Mouse (Mus musculus) liver, adult 2 months (tissue): Measurements from ENCODE around the gene Ndufaf3. TPM values are rescaled to one million over a fixed set of nuclear protein-coding genes. Genes with fewer than 3 reads are reported as not detected.
A peak's percentile ranks its signal among the peaks of the same experiment; 100 is the strongest.

Source experiments
- DNase-seq: peaks from one replicate; pipeline ENCODE4 v3.0.0-alpha.2; 2011; ENCODE audit warnings: low read depth, low spot score; ENCODE audit errors: extremely low read depth
- H3K27ac ChIP-seq: fragments of 200-500 bp; replicated peaks from 2 replicates; pipeline ENCODE4 v1.5.1; 2012; ENCODE audit warnings: low read depth, mild to moderate bottlenecking, control low read depth, inconsistent platforms, low read length; ENCODE audit not compliant: insufficient read depth
- H3K27me3 ChIP-seq: fragments of 200-500 bp; 2 replicates; pipeline ENCODE4 v1.6.1; 2012; ENCODE audit warnings: mild to moderate bottlenecking, moderate library complexity, low read length, inconsistent platforms; ENCODE audit not compliant: control insufficient read depth, insufficient read depth
- H3K36me3 ChIP-seq: fragments of 200-500 bp; 2 replicates; pipeline ENCODE4 v1.6.1; 2012; ENCODE audit warnings: low read length, inconsistent platforms; ENCODE audit not compliant: control insufficient read depth, insufficient read depth
- H3K4me1 ChIP-seq: fragments of 200-500 bp; 2 replicates; pipeline ENCODE4 v1.6.1; 2011; ENCODE audit warnings: low read length; ENCODE audit not compliant: control insufficient read depth, insufficient read depth
- H3K4me3 ChIP-seq: fragments of 200-500 bp; 2 replicates; pipeline ENCODE4 v1.5.1; 2011; ENCODE audit warnings: low read depth, mild to moderate bottlenecking, control low read depth, low read length, moderate library complexity; ENCODE audit not compliant: insufficient read depth
- H3K79me2 ChIP-seq: fragments of 200-500 bp; 2 replicates; pipeline ENCODE4 v1.6.1; 2012; ENCODE audit warnings: inconsistent platforms, mild to moderate bottlenecking, low read length, moderate library complexity; ENCODE audit not compliant: control insufficient read depth, insufficient read depth
- H3K9ac ChIP-seq: fragments of 200-500 bp; 2 replicates; pipeline ENCODE4 v1.6.1; 2012; ENCODE audit warnings: low read depth, mild to moderate bottlenecking, control low read depth, inconsistent platforms, low read length
- CTCF ChIP-seq: fragments of 200-500 bp; IDR thresholded peaks from 2 replicates; pipeline ENCODE4 v1.5.1; 2011; ENCODE audit warnings: low read depth, low read length, control low read depth
- POLR2A ChIP-seq: fragments of 200-500 bp; IDR thresholded peaks from 2 replicates; pipeline ENCODE4 v1.6.1; 2011; ENCODE audit warnings: low read length, control low read depth; ENCODE audit not compliant: insufficient read depth; ENCODE audit errors: extremely low read depth
- WGBS: fragments of 180-500 bp; shearing (Covaris S2); methylation state at CpG from one replicate; pipeline ENCODE4 v1.1.7; 2018; 5-methylcytosine and 5-hydroxymethylcytosine counted together
- polyA plus RNA-seq: library from polyadenylated mRNA; depleted of rRNA; stranded (reverse); fragments of >200 nt; gene quantifications from 2 replicates; pipeline ENCODE4 v1.2.3, GENCODE M21; 2012
- total RNA-seq: library from RNA; depleted of rRNA; stranded (reverse); fragments of >200 nt; gene quantifications from 2 replicates; pipeline ENCODE4 v1.2.3, GENCODE M21; 2014

Ndufaf3 gene
- total and polyA plus RNA-seq, 2 experiments: 13.4 to 31.3 TPM

GRCm38 (mm10) chr9:108531496-108531895 lies 35.7 kb downstream of the Ndufaf3 start:
- peaks cover 55% of the 10 kb centered on the region for H3K36me3 ChIP-seq
- H3K4me3 ChIP-seq: no peak overlapping the region
- no peak overlapping the region for H3K9ac ChIP-seq
- WGBS: 92% methylated on average over 1 of the region's 1 CpGs
- no peak overlapping the region for H3K27ac ChIP-seq
- TF ChIP-seq POLR2A (no peak), CTCF (no peak)
- no peak for DNase-seq
- H3K79me2 ChIP-seq: peaks cover 7% of the 10 kb centered on the region; the same call in 1 of the 2 replicates
- no peaks in the 10 kb centered on the region; the same call in 1 of the 2 replicates for H3K4me1 ChIP-seq
- H3K27me3 ChIP-seq: no peaks in the 10 kb centered on the region

- H3K4me3 ChIP-seq: no peak overlapping the region
- H3K36me3 ChIP-seq: peaks cover 52% of the 10 kb centered on the region
- H3K9ac ChIP-seq: no peak overlapping the region
- WGBS: 77% methylated on average over 1 of the region's 1 CpGs
- TF ChIP-seq CTCF (no peak), POLR2A (no peak)
- H3K27ac ChIP-seq: no peak overlapping the region
- DNase-seq: no peak
- peaks cover 8% of the 10 kb centered on the region; the same call in 1 of the 2 replicates for H3K79me2 ChIP-seq
- no peaks in the 10 kb centered on the region for H3K27me3 ChIP-seq
- no peaks in the 10 kb centered on the region; the same call in 1 of the 2 replicates for H3K4me1 ChIP-seq
Observed at GRCm38 (mm10) chr9:108530954-108531353, 36.3 kb downstream of the Ndufaf3 start.

DNA sequence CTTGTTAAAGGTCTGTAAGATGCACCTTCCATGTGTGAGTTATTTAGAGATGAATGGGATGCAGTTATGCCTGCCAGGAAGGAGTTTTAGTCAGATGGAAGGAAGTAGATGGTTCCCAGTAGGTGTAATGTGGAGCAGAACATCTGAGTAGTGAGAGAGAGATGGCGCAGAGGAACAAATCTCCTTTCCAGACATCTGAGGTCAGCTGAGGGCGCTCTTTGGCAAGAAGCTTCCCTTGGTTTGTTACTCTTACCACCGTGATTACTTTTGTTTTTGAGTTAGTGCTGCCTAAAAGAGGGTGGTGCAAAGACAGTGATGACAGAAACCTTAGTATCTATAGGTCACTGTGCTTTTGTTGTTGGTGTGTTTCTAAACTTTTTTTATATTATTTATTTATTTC lies 41.8 kb downstream of the Ndufaf3 start:
- TF ChIP-seq POLR2A (no peak), CTCF (no peak)
- Histone ChIP-seq H3K79me2 (peaks cover 22% of the 10 kb centered on the region; the same call in 1 of the 2 replicates), H3K36me3 (peaks cover 26% of the 10 kb centered on the region), H3K4me3 (no peak overlapping the region), H3K4me1 (peaks cover 4% of the 10 kb centered on the region; the same call in 1 of the 2 replicates), H3K27me3 (no peaks in the 10 kb centered on the region), H3K27ac (no peak overlapping the region), H3K9ac (no peak overlapping the region)
- DNase-seq: no peak
- 45% methylated on average over 3 of the region's 3 CpGs for WGBS

DNA sequence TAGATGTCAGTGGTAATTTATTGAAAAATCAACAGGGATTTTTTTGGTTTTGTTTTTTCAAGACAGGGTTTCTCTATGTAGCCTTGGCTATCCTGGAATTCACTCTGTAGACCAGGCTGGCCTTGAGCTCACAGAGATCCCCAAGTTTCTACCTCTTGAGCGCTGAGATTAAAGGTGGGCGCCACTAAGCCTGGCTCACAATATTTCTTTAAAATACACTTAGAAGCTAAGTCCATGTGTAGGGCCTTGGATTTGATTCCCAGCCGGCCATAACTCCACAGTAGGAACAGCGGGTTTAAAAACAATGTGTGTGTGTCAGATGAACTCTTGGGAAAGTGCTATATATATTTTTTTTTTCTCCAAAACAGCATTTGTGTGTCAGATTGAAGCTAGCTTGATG lies 43.9 kb downstream of the Ndufaf3 start:
- TF ChIP-seq POLR2A: no peak
- TF ChIP-seq CTCF: no peak
- H3K79me2 ChIP-seq: peaks cover 29% of the 10 kb centered on the region; the same call in 1 of the 2 replicates
- H3K4me3 ChIP-seq: no peak overlapping the region
- H3K27me3 ChIP-seq: no peaks in the 10 kb centered on the region
- no peak overlapping the region for H3K27ac ChIP-seq
- H3K9ac ChIP-seq: no peak overlapping the region
- 99% methylated on average over 4 of the region's 4 CpGs for WGBS
- no peak for DNase-seq
- peaks cover 9% of the 10 kb centered on the region for H3K36me3 ChIP-seq
- peaks cover 7% of the 10 kb centered on the region; the same call in 1 of the 2 replicates for H3K4me1 ChIP-seq

DNA sequence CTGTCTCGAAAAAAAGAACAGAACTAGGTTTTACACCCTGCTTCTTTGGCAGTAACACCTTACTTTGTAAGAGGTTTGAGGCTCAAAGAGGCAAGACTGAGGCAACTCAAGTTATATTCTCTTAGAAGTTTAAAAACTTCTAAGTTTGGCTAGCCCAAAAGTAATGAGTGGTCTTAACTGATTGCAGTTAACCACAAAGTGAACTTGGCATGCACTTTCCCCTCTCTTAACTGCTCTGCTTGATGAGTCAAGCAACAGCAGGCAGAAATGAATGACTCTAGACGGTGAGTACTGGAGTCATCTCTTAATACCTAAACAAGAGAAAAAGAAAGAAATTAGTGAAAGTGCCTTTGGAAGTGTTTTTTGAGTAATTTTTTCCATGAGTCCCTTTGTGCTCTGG lies 45.6 kb downstream of the Ndufaf3 start:
- 59% methylated on average over 2 of the region's 2 CpGs for WGBS
- DNase-seq: no peak
- Histone ChIP-seq H3K36me3 (peaks cover 7% of the 10 kb centered on the region; the same call in 1 of the 2 replicates), H3K9ac (no peak overlapping the region), H3K79me2 (peaks cover 26% of the 10 kb centered on the region; the same call in 1 of the 2 replicates), H3K27me3 (no peaks in the 10 kb centered on the region), H3K4me1 (peaks cover 7% of the 10 kb centered on the region; the same call in 1 of the 2 replicates), H3K27ac (no peak overlapping the region), H3K4me3 (no peak overlapping the region)
- TF ChIP-seq CTCF (no peak), POLR2A (no peak)

DNA sequence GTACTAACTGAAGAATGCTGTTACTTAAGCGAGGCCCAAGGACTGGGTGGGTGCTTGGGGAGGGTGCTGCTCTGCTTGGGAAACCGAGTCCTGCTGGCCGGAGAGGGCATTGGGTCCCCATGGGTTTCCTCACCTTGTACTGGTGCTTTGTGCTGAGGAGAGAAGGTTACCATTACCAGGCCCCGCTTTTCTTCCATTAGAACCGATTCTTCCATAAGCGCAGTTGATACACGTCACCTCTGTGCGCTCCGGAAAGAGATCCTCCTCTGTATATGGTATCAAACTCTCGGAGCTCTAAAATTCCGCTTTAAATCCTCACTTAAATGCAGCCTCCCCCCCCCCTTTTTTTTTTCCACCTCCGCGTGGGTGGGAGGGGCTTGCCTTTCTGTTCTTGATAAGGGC lies 49.3 kb downstream of the Ndufaf3 start:
- Histone ChIP-seq H3K79me2 (peaks cover 13% of the 10 kb centered on the region; the same call in 1 of the 2 replicates), H3K27me3 (no peaks in the 10 kb centered on the region), H3K4me1 (peaks cover 4% of the 10 kb centered on the region; the same call in 1 of the 2 replicates), H3K36me3 (peaks cover 15% of the 10 kb centered on the region), H3K4me3 (peak overlapping the region; percentile 81), H3K9ac (peak overlapping the region; percentile 94), H3K27ac (peak overlapping the region; percentile 80)
- DNase-seq: peak; percentile 57
- WGBS: under 1% methylated on average over 13 of the region's 13 CpGs
- TF ChIP-seq POLR2A (no peak), CTCF (no peak)
